Mouse (Mus musculus) ovary, postnatal 36 days (tissue): ENCODE measurements around the gene Stac.

Experiments
- DNase-seq: peaks from one replicate; pipeline ENCODE4 v3.0.0; 2022; ENCODE audit warnings: low spot score, mixed read lengths

The Stac gene

DNA sequence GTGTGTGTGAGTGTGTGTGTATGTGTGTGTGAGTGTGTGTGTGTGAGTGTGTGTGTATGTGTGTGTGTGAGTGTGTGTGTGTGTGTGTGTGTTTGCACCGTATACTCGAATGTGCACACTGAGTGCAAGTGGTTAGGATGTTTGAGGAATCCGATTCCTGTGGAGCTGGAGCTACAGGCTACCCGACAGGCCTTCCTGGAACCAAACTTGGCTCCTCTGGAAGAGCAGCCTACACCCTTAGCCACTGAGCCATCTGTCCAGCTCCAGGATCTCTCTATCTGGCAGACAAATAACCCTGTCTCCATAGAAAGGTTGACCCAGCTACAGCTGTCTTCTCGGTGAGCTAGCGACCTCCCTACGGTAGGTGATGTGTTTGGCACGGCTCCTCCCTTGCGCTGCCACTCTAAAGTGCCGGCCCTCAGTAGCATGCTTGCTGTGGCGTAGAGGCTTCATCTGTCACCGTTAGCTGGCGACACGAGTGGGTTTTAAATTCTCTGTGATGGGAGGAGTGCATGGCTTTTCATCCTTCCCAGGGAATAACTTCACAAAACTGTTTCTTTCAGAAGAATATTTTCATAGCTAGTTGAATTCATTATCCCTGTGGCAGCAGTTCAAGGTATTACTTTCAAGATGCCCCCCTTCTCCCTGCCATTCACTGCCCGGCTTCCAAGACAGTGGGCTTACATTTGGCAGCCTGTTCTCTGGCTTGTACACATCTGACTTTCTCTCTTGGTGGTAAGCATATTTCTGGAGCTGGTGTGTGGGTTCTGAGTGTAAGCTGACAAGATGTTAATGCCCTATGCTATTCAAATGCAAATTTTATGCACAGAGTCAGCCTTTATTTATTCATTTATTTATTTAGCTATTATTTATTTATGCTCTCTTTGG lies 175.3 kb downstream of the Stac start:
- no peak for DNase-seq
